Mouse (Mus musculus) liver, embryonic 13.5 days (tissue): ENCODE data around the gene Izumo4. TPM values are rescaled to one million over a fixed set of nuclear protein-coding genes. Genes with fewer than 3 reads are reported as not detected.

Experiments
- ATAC-seq: fragments of 200-750 bp; cut with Nextera tagmentation; 2 replicates; pipeline ENCODE4 v1.8.0; 2017; ENCODE audit warnings: low read depth, mild to moderate bottlenecking, moderate number of reproducible peaks, moderate library complexity
- DNase-seq: peaks from one replicate; pipeline ENCODE4 v3.0.0; 2022
- H3K27ac ChIP-seq: fragments of 300-500 bp; sonication (generic); 2 replicates; pipeline ENCODE4 v1.5.1; 2015; ENCODE audit warnings: moderate library complexity, mild to moderate bottlenecking, inconsistent platforms
- H3K27me3 ChIP-seq: fragments of 300-500 bp; sonication (generic); 2 replicates; pipeline ENCODE4 v1.6.1; 2015; ENCODE audit warnings: mild to moderate bottlenecking, inconsistent platforms
- H3K36me3 ChIP-seq: fragments of 300-500 bp; sonication (generic); 2 replicates; pipeline ENCODE4 v1.6.1; 2015; ENCODE audit warnings: mild to moderate bottlenecking, inconsistent platforms
- H3K4me1 ChIP-seq: fragments of 300-500 bp; sonication (generic); replicated peaks from 2 replicates; pipeline ENCODE4 v1.6.1; 2015; ENCODE audit warnings: inconsistent platforms
- H3K4me2 ChIP-seq: fragments of 300-500 bp; sonication (generic); 2 replicates; pipeline ENCODE4 v1.6.1; 2015; ENCODE audit warnings: inconsistent platforms, mild to moderate bottlenecking, moderate library complexity
- H3K4me3 ChIP-seq: fragments of 300-500 bp; sonication (generic); replicated peaks from 2 replicates; pipeline ENCODE4 v1.5.1; 2015; ENCODE audit warnings: mild to moderate bottlenecking, inconsistent platforms
- H3K9ac ChIP-seq: fragments of 300-500 bp; sonication (generic); 2 replicates; pipeline ENCODE4 v1.6.1; 2015; ENCODE audit warnings: mild to moderate bottlenecking, inconsistent platforms
- H3K9me3 ChIP-seq: fragments of 300-500 bp; sonication (generic); replicated peaks from 2 replicates; pipeline ENCODE4 v1.6.1; 2016; ENCODE audit warnings: inconsistent platforms
- WGBS: fragments of 180-500 bp; shearing (Covaris S2); methylation state at CpG from one replicate; pipeline ENCODE4 v1.1.7; 2015; ENCODE audit not compliant: insufficient replicate concordance; 5-methylcytosine and 5-hydroxymethylcytosine counted together
- polyA plus RNA-seq: library from polyadenylated mRNA; unstranded; fragments of >200 nt; fragmentation: Nextera tagmentation; extraction: Ambion mirVana; gene quantifications from 2 replicates; pipeline ENCODE4 v1.2.1, GENCODE M21; 2015

The Izumo4 gene
- polyA plus RNA-seq = 6.1 and 7.5 TPM in 2 replicates

GRCm38 (mm10) chr10:80701721-80702535 is at the start of gene Izumo4, which contains the start of gene Mob3a:
Gene Izumo4, plus strand, starts transcription at chr10:80702184.
Gene Mob3a, minus strand, starts transcription at chr10:80701977.
- Histone ChIP-seq H3K27ac (peak within 1 kb of the TSS; percentile 93), H3K9me3 (no peaks in the 10 kb centered on the region), H3K9ac (peak within 1 kb of the TSS; percentile 76), H3K4me1 (peaks cover 79% of the 10 kb centered on the region), H3K4me2 (peak within 1 kb of the TSS; percentile 90), H3K27me3 (no peaks in the 10 kb centered on the region), H3K36me3 (peaks cover 26% of the 10 kb centered on the region), H3K4me3 (peak within 1 kb of the TSS; percentile 70)
- whole genome bisulfite sequencing = under 1% methylated on average over 59 of the region's 59 CpGs
- peak; percentile 81 for ATAC-seq
- peak; percentile 99 for DNase-seq

GRCm38 (mm10) chr10:80653156-80653720 is 48.7 kb upstream of the Izumo4 start:
- ATAC-seq (no peak), DNase-seq (no peak)
- H3K4me2 ChIP-seq = no peak overlapping the region
- WGBS = 72% methylated on average over 6 of the region's 6 CpGs
- H3K27ac ChIP-seq = no peak overlapping the region
- H3K36me3 ChIP-seq = no peaks in the 10 kb centered on the region
- no peaks in the 10 kb centered on the region for H3K9me3 ChIP-seq
- no peak overlapping the region for H3K9ac ChIP-seq
- no peak overlapping the region for H3K4me3 ChIP-seq
- peaks cover 49% of the 10 kb centered on the region for H3K4me1 ChIP-seq
- no peaks in the 10 kb centered on the region for H3K27me3 ChIP-seq

- peaks cover 55% of the 10 kb centered on the region for H3K4me1 ChIP-seq
- WGBS = 83% methylated on average over 6 of the region's 6 CpGs
- H3K4me2 ChIP-seq = peak overlapping the region; percentile 93
- no peaks in the 10 kb centered on the region for H3K27me3 ChIP-seq
- H3K9ac ChIP-seq = 0 out of 2 replicates have a peak overlapping the region, but pooled peaks have one; percentile 95
- no peak for DNase-seq
- H3K36me3 ChIP-seq = no peaks in the 10 kb centered on the region
- ATAC-seq = no peak
- H3K4me3 ChIP-seq = peak overlapping the region; percentile 87; the same call in 1 of the 2 replicates
- H3K27ac ChIP-seq = no peak overlapping the region; the same call in 1 of the 2 replicates
- H3K9me3 ChIP-seq = no peaks in the 10 kb centered on the region
These were observed 47.1 kb upstream of the Izumo4 start for GRCm38 (mm10) chr10:80654866-80655265.

- no peaks in the 10 kb centered on the region for H3K36me3 ChIP-seq
- DNase-seq (no peak), ATAC-seq (peak; percentile 24)
- H3K4me3 ChIP-seq = peak overlapping the region; percentile 87
- WGBS = 4% methylated on average over 12 of the region's 12 CpGs
- peak overlapping the region; percentile 95 for H3K9ac ChIP-seq
- H3K4me1 ChIP-seq = peaks cover 55% of the 10 kb centered on the region
- H3K27ac ChIP-seq = peak overlapping the region; percentile 88
- no peaks in the 10 kb centered on the region for H3K27me3 ChIP-seq
- H3K9me3 ChIP-seq = no peaks in the 10 kb centered on the region
- peak overlapping the region; percentile 93 for H3K4me2 ChIP-seq
These were observed 46.4 kb upstream of the Izumo4 start for GRCm38 (mm10) chr10:80655406-80656129.

GRCm38 (mm10) chr10:80656130-80656862 is 45.7 kb upstream of the Izumo4 start:
- Histone ChIP-seq H3K36me3 (no peaks in the 10 kb centered on the region), H3K27me3 (no peaks in the 10 kb centered on the region), H3K4me2 (peak overlapping the region; percentile 93), H3K9ac (peak overlapping the region; percentile 95), H3K4me3 (peak overlapping the region; percentile 87), H3K27ac (peak overlapping the region; percentile 88), H3K9me3 (no peaks in the 10 kb centered on the region), H3K4me1 (peaks cover 59% of the 10 kb centered on the region)
- ATAC-seq (peak; percentile 66), DNase-seq (peak; percentile 93)
- under 1% methylated on average over 67 of the region's 72 CpGs for WGBS

GRCm38 (mm10) chr10:80656863-80657623 is 44.9 kb upstream of the Izumo4 start, which contains the start of gene Btbd2:
Gene Btbd2, minus strand, starts transcription at chr10:80657071.
- H3K4me2 ChIP-seq = peak within 1 kb of the TSS; percentile 93
- H3K36me3 ChIP-seq = no peaks in the 10 kb centered on the region
- no peaks in the 10 kb centered on the region for H3K27me3 ChIP-seq
- peaks cover 61% of the 10 kb centered on the region for H3K4me1 ChIP-seq
- DNase-seq (peak; percentile 67), ATAC-seq (peak; percentile 61)
- H3K4me3 ChIP-seq = peak within 1 kb of the TSS; percentile 87
- H3K9me3 ChIP-seq = no peaks in the 10 kb centered on the region
- H3K27ac ChIP-seq = peak within 1 kb of the TSS; percentile 88
- 33% methylated on average over 15 of the region's 15 CpGs for WGBS
- H3K9ac ChIP-seq = peak within 1 kb of the TSS; percentile 95

GRCm38 (mm10) chr10:80658194-80658840 is 43.7 kb upstream of the Izumo4 start:
- DNase-seq (no peak), ATAC-seq (no peak)
- 84% methylated on average over 14 of the region's 14 CpGs for WGBS
- Histone ChIP-seq H3K4me3 (no peak overlapping the region), H3K4me2 (0 out of 2 replicates have a peak overlapping the region, but pooled peaks have one; percentile 50), H3K4me1 (peaks cover 66% of the 10 kb centered on the region), H3K27me3 (no peaks in the 10 kb centered on the region), H3K9me3 (no peaks in the 10 kb centered on the region), H3K27ac (peak overlapping the region; percentile 88), H3K36me3 (no peaks in the 10 kb centered on the region), H3K9ac (no peak overlapping the region)

- H3K9ac ChIP-seq = peak overlapping the region; percentile 58
- peak overlapping the region; percentile 88 for H3K27ac ChIP-seq
- no peaks in the 10 kb centered on the region for H3K27me3 ChIP-seq
- no peaks in the 10 kb centered on the region for H3K36me3 ChIP-seq
- no peaks in the 10 kb centered on the region for H3K9me3 ChIP-seq
- no peak overlapping the region; the same call in 1 of the 2 replicates for H3K4me3 ChIP-seq
- peak; percentile 48 for DNase-seq
- H3K4me2 ChIP-seq = peak overlapping the region; percentile 50
- H3K4me1 ChIP-seq = peaks cover 66% of the 10 kb centered on the region
- ATAC-seq = peak; percentile 69
- 57% methylated on average over 4 of the region's 4 CpGs for WGBS
These were observed 43.2 kb upstream of the Izumo4 start for GRCm38 (mm10) chr10:80658841-80659202.

- Histone ChIP-seq H3K36me3 (no peaks in the 10 kb centered on the region), H3K4me2 (peak overlapping the region; percentile 50), H3K27ac (peak overlapping the region; percentile 66), H3K4me3 (peak overlapping the region; percentile 32), H3K27me3 (no peaks in the 10 kb centered on the region), H3K4me1 (peaks cover 70% of the 10 kb centered on the region), H3K9ac (peak overlapping the region; percentile 58), H3K9me3 (no peaks in the 10 kb centered on the region)
- 18% methylated on average over 10 of the region's 10 CpGs for WGBS
- DNase-seq = peak; percentile 58
- no peak for ATAC-seq
These were observed 42.8 kb upstream of the Izumo4 start for GRCm38 (mm10) chr10:80659213-80659612.

- DNase-seq (peak; percentile 59), ATAC-seq (no peak)
- Histone ChIP-seq H3K9ac (no peak overlapping the region), H3K27ac (no peak overlapping the region), H3K27me3 (no peaks in the 10 kb centered on the region), H3K4me1 (peaks cover 73% of the 10 kb centered on the region), H3K4me3 (no peak overlapping the region), H3K4me2 (no peak overlapping the region), H3K36me3 (peaks cover 9% of the 10 kb centered on the region), H3K9me3 (no peaks in the 10 kb centered on the region)
- WGBS = 30% methylated on average over 5 of the region's 5 CpGs
These were observed 40.8 kb upstream of the Izumo4 start for GRCm38 (mm10) chr10:80661149-80661548.
